Mouse (Mus musculus): ENCODE results near the gene Tmem140. TPM values are rescaled to one million over a fixed set of nuclear protein-coding genes. Genes with fewer than 3 reads are reported as not detected.

Tmem140 gene
- polyA plus RNA-seq, 1 experiment from 2014 or later: 0.73 TPM

GRCm38 (mm10) chr6:34877509-34878321 is 14.8 kb downstream of the Tmem140 start, which contains the start of gene Cyren:
Gene Cyren, minus strand, starts transcription at chr6:34878060.
- peaks cover 22% of the 10 kb centered on the region for H3K36me3 ChIP-seq
- peaks cover 22% of the 10 kb centered on the region for H3K4me1 ChIP-seq (replicated peaks)
- H3K27ac ChIP-seq (replicated peaks): peak within 1 kb of the TSS; percentile 89
- under 1% methylated on average over 55 of the region's 56 CpGs for WGBS
- no peaks in the 10 kb centered on the region for H3K9me3 ChIP-seq
- ATAC-seq (ENCODE audit: low read depth): peak; percentile 93
- H3K4me3 ChIP-seq: peak within 1 kb of the TSS; percentile 56
- H3K4me2 ChIP-seq: peak within 1 kb of the TSS; percentile 66
- peak within 1 kb of the TSS; percentile 80 for H3K9ac ChIP-seq
- no peaks in the 10 kb centered on the region for H3K27me3 ChIP-seq

- Histone ChIP-seq H3K9me3 (no peaks in the 10 kb centered on the region), H3K4me2 (no peak overlapping the region), H3K36me3 (peaks cover 35% of the 10 kb centered on the region), H3K9ac (no peak overlapping the region), H3K4me1 (replicated peaks) (peaks cover 22% of the 10 kb centered on the region), H3K27ac (replicated peaks) (no peak overlapping the region), H3K4me3 (no peak overlapping the region), H3K27me3 (no peaks in the 10 kb centered on the region)
- 89% methylated on average over 16 of the region's 16 CpGs for WGBS
- no peak for ATAC-seq (ENCODE audit: low read depth)
These were observed 16.3 kb downstream of the Tmem140 start for GRCm38 (mm10) chr6:34879101-34879740.

- peaks cover 43% of the 10 kb centered on the region for H3K36me3 ChIP-seq
- H3K4me3 ChIP-seq: no peak overlapping the region
- H3K4me1 ChIP-seq (replicated peaks): peaks cover 22% of the 10 kb centered on the region
- no peak overlapping the region for H3K4me2 ChIP-seq
- H3K27ac ChIP-seq (replicated peaks): no peak overlapping the region
- H3K27me3 ChIP-seq: no peaks in the 10 kb centered on the region
- 57% methylated on average over 6 of the region's 6 CpGs for WGBS
- no peaks in the 10 kb centered on the region for H3K9me3 ChIP-seq
- ATAC-seq (ENCODE audit: low read depth): no peak
- H3K9ac ChIP-seq: no peak overlapping the region
These were observed 17.0 kb downstream of the Tmem140 start for GRCm38 (mm10) chr6:34879911-34880475.

- no peak overlapping the region for H3K4me2 ChIP-seq
- H3K27ac ChIP-seq (replicated peaks): no peak overlapping the region
- no peak overlapping the region for H3K4me3 ChIP-seq
- no peak for ATAC-seq (ENCODE audit: low read depth)
- H3K4me1 ChIP-seq (replicated peaks): peaks cover 18% of the 10 kb centered on the region
- H3K9ac ChIP-seq: no peak overlapping the region
- WGBS: 82% methylated on average over 7 of the region's 7 CpGs
- peaks cover 74% of the 10 kb centered on the region for H3K36me3 ChIP-seq
- no peaks in the 10 kb centered on the region for H3K27me3 ChIP-seq
- H3K9me3 ChIP-seq: no peaks in the 10 kb centered on the region
These were observed 21.8 kb downstream of the Tmem140 start for GRCm38 (mm10) chr6:34884724-34885123.

GRCm38 (mm10) chr6:34887131-34887850 is 24.3 kb downstream of the Tmem140 start:
- Histone ChIP-seq H3K27ac (replicated peaks) (peak overlapping the region; percentile 54), H3K27me3 (no peaks in the 10 kb centered on the region), H3K4me3 (no peak overlapping the region), H3K4me2 (no peak overlapping the region), H3K9me3 (no peaks in the 10 kb centered on the region), H3K36me3 (peaks cover 81% of the 10 kb centered on the region), H3K4me1 (replicated peaks) (peaks cover 18% of the 10 kb centered on the region), H3K9ac (peak overlapping the region; percentile 44)
- 36% methylated on average over 6 of the region's 6 CpGs for WGBS
- peak; percentile 60; the same call in 1 of the 2 replicates for ATAC-seq (ENCODE audit: low read depth)

- no peak for ATAC-seq (ENCODE audit: low read depth)
- peaks cover 82% of the 10 kb centered on the region for H3K36me3 ChIP-seq
- WGBS: 60% methylated on average over 4 of the region's 4 CpGs
These were observed 26.2 kb downstream of the Tmem140 start for GRCm38 (mm10) chr6:34889185-34889584.

GRCm38 (mm10) chr6:34895569-34895968 is 32.6 kb downstream of the Tmem140 start:
- peak; percentile 47; the same call in 1 of the 2 replicates for ATAC-seq (ENCODE audit: low read depth)
- Histone ChIP-seq H3K27me3 (no peaks in the 10 kb centered on the region), H3K9me3 (no peaks in the 10 kb centered on the region), H3K4me3 (no peak overlapping the region), H3K27ac (replicated peaks) (no peak overlapping the region), H3K4me1 (replicated peaks) (no peaks in the 10 kb centered on the region), H3K36me3 (peaks cover 81% of the 10 kb centered on the region), H3K9ac (no peak overlapping the region), H3K4me2 (no peak overlapping the region)
- 79% methylated on average over 7 of the region's 7 CpGs for WGBS

More at GRCm38 (mm10) chr6:34889185-34889584, 26.2 kb downstream of the Tmem140 start:
- H3K4me2 ChIP-seq: no peak overlapping the region
- H3K4me3 ChIP-seq: no peak overlapping the region
- no peaks in the 10 kb centered on the region for H3K27me3 ChIP-seq
- peaks cover 18% of the 10 kb centered on the region for H3K4me1 ChIP-seq (replicated peaks)
- no peak overlapping the region for H3K9ac ChIP-seq
- no peaks in the 10 kb centered on the region for H3K9me3 ChIP-seq
- no peak overlapping the region for H3K27ac ChIP-seq (replicated peaks)

GRCm38 (mm10) chr6:34896168-34896780 is 33.3 kb downstream of the Tmem140 start:
- WGBS: 57% methylated on average over 16 of the region's 16 CpGs
- no peak overlapping the region for H3K27ac ChIP-seq (replicated peaks)
- ATAC-seq (ENCODE audit: low read depth): no peak
- H3K27me3 ChIP-seq: no peaks in the 10 kb centered on the region
- no peak overlapping the region for H3K4me3 ChIP-seq
- no peaks in the 10 kb centered on the region for H3K4me1 ChIP-seq (replicated peaks)
- no peak overlapping the region for H3K9ac ChIP-seq
- peaks cover 81% of the 10 kb centered on the region for H3K36me3 ChIP-seq
- H3K9me3 ChIP-seq: no peaks in the 10 kb centered on the region
- no peak overlapping the region for H3K4me2 ChIP-seq

- Histone ChIP-seq H3K27me3 (no peaks in the 10 kb centered on the region), H3K9ac (no peak overlapping the region), H3K36me3 (peaks cover 82% of the 10 kb centered on the region), H3K27ac (replicated peaks) (no peak overlapping the region), H3K4me2 (no peak overlapping the region), H3K9me3 (no peaks in the 10 kb centered on the region), H3K4me1 (replicated peaks) (no peaks in the 10 kb centered on the region), H3K4me3 (no peak overlapping the region)
- 89% methylated on average over 2 of the region's 2 CpGs for WGBS
- no peak for ATAC-seq (ENCODE audit: low read depth)
These were observed 36.2 kb downstream of the Tmem140 start for GRCm38 (mm10) chr6:34899127-34899526.

GRCm38 (mm10) chr6:34900990-34901389 is 38.0 kb downstream of the Tmem140 start:
- Histone ChIP-seq H3K27me3 (no peaks in the 10 kb centered on the region), H3K27ac (replicated peaks) (no peak overlapping the region), H3K9me3 (no peaks in the 10 kb centered on the region)

GRCm38 (mm10) chr6:34901911-34902444 is 39.0 kb downstream of the Tmem140 start:
- no peak overlapping the region for H3K27ac ChIP-seq (replicated peaks)
- H3K4me3 ChIP-seq: no peak overlapping the region
- 74% methylated on average over 9 of the region's 9 CpGs for WGBS
- no peak overlapping the region for H3K4me2 ChIP-seq
- H3K9ac ChIP-seq: no peak overlapping the region
- H3K27me3 ChIP-seq: no peaks in the 10 kb centered on the region
- ATAC-seq (ENCODE audit: low read depth): no peak
- no peaks in the 10 kb centered on the region for H3K9me3 ChIP-seq
- H3K36me3 ChIP-seq: peaks cover 86% of the 10 kb centered on the region
- no peaks in the 10 kb centered on the region for H3K4me1 ChIP-seq (replicated peaks)

More at GRCm38 (mm10) chr6:34900990-34901389, 38.0 kb downstream of the Tmem140 start:
- WGBS: 50% methylated on average over 2 of the region's 2 CpGs
- no peak overlapping the region for H3K9ac ChIP-seq
- ATAC-seq (ENCODE audit: low read depth): no peak
- H3K4me2 ChIP-seq: no peak overlapping the region
- no peaks in the 10 kb centered on the region for H3K4me1 ChIP-seq (replicated peaks)
- no peak overlapping the region for H3K4me3 ChIP-seq
- peaks cover 80% of the 10 kb centered on the region for H3K36me3 ChIP-seq

Data from neural tube, embryonic 13.5 days (tissue).